ENCODE assay signal across 16 mouse cellular contexts in genomic region chr13:112134701-112135100, GRCm38 (mm10).
"Had no signal": no experiment of that assay in that cellular context is flagged by ENCODE, and none has a peak within 500 bp of the region (broad histone marks: within the 10 kb centered on the region; RNA-seq: fewer than 3 reads in every experiment).

No protein-coding gene starts in this region.

- H3K27ac ChIP-seq: lung, embryonic 15.5 days; macrophage; midbrain, embryonic 13.5 days; midbrain, embryonic 15.5 days; neural tube, embryonic 12.5 days; stomach, embryonic 15.5 days; stomach, postnatal 0 days had no signal

- H3K4me3 ChIP-seq: lung, embryonic 15.5 days; megakaryocyte, embryonic 14.5 days; midbrain, embryonic 13.5 days; midbrain, embryonic 15.5 days; neural tube, embryonic 12.5 days; stomach, embryonic 15.5 days had no signal

- DNase-seq: lung, postnatal 14 days; lung, postnatal 36 days; right cerebral cortex, postnatal 14 days; thymus, adult 2 months; thymus, postnatal 25 days; thymus, postnatal 4 days had no signal

- H3K36me3 ChIP-seq: lung, embryonic 15.5 days; midbrain, embryonic 13.5 days; midbrain, embryonic 15.5 days; neural tube, embryonic 12.5 days; stomach, embryonic 15.5 days had no signal

- ATAC-seq: lung, postnatal 0 days; midbrain, embryonic 13.5 days; midbrain, embryonic 15.5 days had no signal

- H3K4me1 ChIP-seq: megakaryocyte, embryonic 14.5 days; midbrain, embryonic 15.5 days; stomach, embryonic 15.5 days had no signal

- H3K9ac ChIP-seq: lung, embryonic 15.5 days; midbrain, embryonic 13.5 days; midbrain, embryonic 15.5 days; neural tube, embryonic 12.5 days; stomach, embryonic 15.5 days had no signal

- H3K27me3 ChIP-seq: lung, embryonic 15.5 days; megakaryocyte, embryonic 14.5 days; midbrain, embryonic 13.5 days; midbrain, embryonic 15.5 days; neural tube, embryonic 12.5 days; stomach, embryonic 15.5 days had no signal

- H3K4me2 ChIP-seq: lung, embryonic 15.5 days; midbrain, embryonic 11.5 days; midbrain, embryonic 13.5 days; midbrain, embryonic 15.5 days; neural tube, embryonic 12.5 days; stomach, embryonic 15.5 days had no signal

- H3K9me3 ChIP-seq: lung, embryonic 15.5 days; midbrain, embryonic 13.5 days; midbrain, embryonic 15.5 days; neural tube, embryonic 12.5 days; stomach, embryonic 15.5 days had no signal
